Mouse (Mus musculus) heart, postnatal 14 days (tissue): Measurements from ENCODE around the gene Foxn1. TPM values are rescaled to one million over a fixed set of nuclear protein-coding genes. Genes with fewer than 3 reads are reported as not detected.
A peak's percentile ranks its signal among the peaks of the same experiment; 100 is the strongest.

Experiments
- DNase-seq, 2 experiments: peaks; one replicate each; pipeline ENCODE4 v3.0.0; 2021 to 2022
- intact Hi-C: fragments of 180-260 bp; cut with DNase I; formaldehyde crosslinking; loops from one replicate; pipeline ENCODE4 v1.15.1; 2025
- total RNA-seq, 2 experiments: library from RNA; stranded (reverse); gene quantifications; 2 replicates each; pipeline ENCODE4 v1.2.3; 2021

Foxn1 gene
- total RNA-seq, 2 experiments from 2014 or later = 0.24 TPM; not detected in 1

- no peak for DNase-seq
- intact Hi-C loops = loop anchor here (1.0 to 5.0 kb wide), 2 partner anchors 39 to 92 kb away; no protein-coding TSS in a partner anchor
Observed at GRCm38 (mm10) chr11:78360789-78361131, 25.6 kb downstream of the Foxn1 start.

GRCm38 (mm10) chr11:78360125-78360788, 26.1 kb downstream of the Foxn1 start:
- DNase-seq = peak; percentile 69 to 78
- intact Hi-C loops = loop anchor here (1.0 to 5.0 kb wide), 2 partner anchors 39 to 92 kb away; no protein-coding TSS in a partner anchor

GRCm38 (mm10) chr11:78358330-78359007, 27.9 kb downstream of the Foxn1 start:
- intact Hi-C loops = no loop called here
- DNase-seq = no peak

- intact Hi-C loops = loop anchor here (1.0 kb wide), 1 partner anchor 44 kb away; no protein-coding TSS in a partner anchor
- DNase-seq = peak; percentile 70 to 77
Observed at GRCm38 (mm10) chr11:78355471-78356238, 30.7 kb downstream of the Foxn1 start.

- DNase-seq = no peak
- intact Hi-C loops = loop anchor here (1.0 kb wide), 1 partner anchor 44 kb away; no protein-coding TSS in a partner anchor
Observed at GRCm38 (mm10) chr11:78354905-78355304, 31.5 kb downstream of the Foxn1 start.

- no peak for DNase-seq
- intact Hi-C loops = no loop called here
Observed at GRCm38 (mm10) chr11:78353081-78353480, 33.3 kb downstream of the Foxn1 start.

GRCm38 (mm10) chr11:78349441-78350358, 36.7 kb downstream of the Foxn1 start:
- intact Hi-C loops = loop anchor here (5.0 kb wide), 1 partner anchor 87 kb away; the partner anchor contains the start of gene 2610507B11Rik
- DNase-seq = no peak

GRCm38 (mm10) chr11:78348474-78348873, 37.9 kb downstream of the Foxn1 start:
- intact Hi-C loops = loop anchor here (5.0 kb wide), 1 partner anchor 86 kb away; the partner anchor contains the start of gene 2610507B11Rik
- no peak for DNase-seq

- DNase-seq = no peak
- intact Hi-C loops = loop anchor here (5.0 kb wide), 1 partner anchor 86 kb away; the partner anchor contains the start of gene 2610507B11Rik
Observed at GRCm38 (mm10) chr11:78347908-78348307, 38.5 kb downstream of the Foxn1 start.

- intact Hi-C loops = loop anchor here (5.0 kb wide), 1 partner anchor 85 kb away; the partner anchor contains the start of gene 2610507B11Rik
- DNase-seq = peak; percentile 66 to 84
Observed at GRCm38 (mm10) chr11:78347070-78347754, 39.1 kb downstream of the Foxn1 start.

GRCm38 (mm10) chr11:78346326-78347069, 39.9 kb downstream of the Foxn1 start:
- DNase-seq = peak in 1 of 2 experiments; percentile 17
- intact Hi-C loops = loop anchor here (5.0 kb wide), 1 partner anchor 84 kb away; the partner anchor contains the start of gene 2610507B11Rik

GRCm38 (mm10) chr11:78345801-78346200, 40.6 kb downstream of the Foxn1 start:
- intact Hi-C loops = loop anchor here (5.0 kb wide), 1 partner anchor 84 kb away; the partner anchor contains the start of gene 2610507B11Rik
- DNase-seq = no peak

- intact Hi-C loops = loop anchor here (5.0 kb wide), 1 partner anchor 83 kb away; the partner anchor contains the start of gene 2610507B11Rik
- DNase-seq = peak; percentile 78 to 79
Observed at GRCm38 (mm10) chr11:78344890-78345715, 41.3 kb downstream of the Foxn1 start.

GRCm38 (mm10) chr11:78344328-78344889, 41.9 kb downstream of the Foxn1 start:
- DNase-seq = no peak
- intact Hi-C loops = no loop called here

GRCm38 (mm10) chr11:78343381-78344327, 42.7 kb downstream of the Foxn1 start, which contains the start of gene Unc119:
TSS of gene Unc119 (plus strand) at chr11:78343482.
- intact Hi-C loops = no loop called here
- peak; percentile 81 to 83 for DNase-seq

- intact Hi-C loops = no loop called here
- DNase-seq = no peak
Observed at GRCm38 (mm10) chr11:78341702-78342101, 44.7 kb downstream of the Foxn1 start.
